Mouse (Mus musculus): ENCODE results near the gene Cd2. TPM values are rescaled to one million over a fixed set of nuclear protein-coding genes. Genes with fewer than 3 reads are reported as not detected.
A peak's percentile ranks its signal among the peaks of the same experiment; 100 is the strongest.

The Cd2 gene
- polyA plus RNA-seq, 1 experiment from 2014 or later = 2.5 TPM

DNA sequence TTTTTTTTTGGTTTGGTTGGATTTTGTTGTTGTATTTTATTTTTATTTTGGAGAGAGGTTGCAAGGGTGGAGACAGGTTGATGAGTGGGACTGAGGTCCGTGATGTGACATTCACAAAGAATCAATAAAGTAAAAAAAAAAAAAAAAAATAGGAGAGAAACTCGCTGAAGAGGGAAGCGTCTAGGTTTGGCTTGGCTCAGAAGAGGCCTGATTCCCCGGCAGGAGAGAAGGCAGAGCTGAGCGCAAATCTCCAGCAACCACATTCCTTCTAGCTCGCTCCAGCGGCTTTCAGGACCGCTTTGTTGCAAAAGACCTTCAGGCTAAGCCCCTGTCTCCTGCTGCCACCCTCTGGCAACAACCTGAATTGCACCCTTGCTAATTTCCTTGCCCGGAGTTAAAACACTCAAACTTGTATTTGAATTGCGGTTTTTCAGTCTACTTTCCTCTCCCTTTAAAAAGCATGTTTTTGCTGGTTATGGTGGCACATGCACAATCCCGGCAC lies 7.7 kb upstream of the Cd2 start:
- Histone ChIP-seq H3K4me1 (ENCODE audit: insufficient read depth) (0 out of 2 replicates have a peak, but pooled peaks cover 4% of the 10 kb centered on the region), H3K4me3 (ENCODE audit: low read depth, low read length) (no peak overlapping the region), H3K9me3 (ENCODE audit: low read length) (no peaks in the 10 kb centered on the region), H3K27ac (ENCODE audit: low read depth) (no peak overlapping the region), H3K9ac (replicated peaks) (no peak overlapping the region), H3K27me3 (ENCODE audit: insufficient read depth, low read length) (no peaks in the 10 kb centered on the region), H3K36me3 (replicated peaks; ENCODE audit: insufficient read depth, low read length) (no peaks in the 10 kb centered on the region), H3K4me2 (ENCODE audit: low read depth, low read length) (no peak overlapping the region)
- ATAC-seq = peak; percentile 30; the same call in 1 of the 2 replicates
- 8% methylated on average over 11 of the region's 11 CpGs for WGBS (ENCODE audit: insufficient replicate concordance)
- DNase-seq = peak; percentile 88
- no peak for TF ChIP-seq EP300 (IDR thresholded peaks at IDR 0.05; ENCODE audit: low read depth)
- TF ChIP-seq CTCF (IDR thresholded peaks at IDR 0.05; ENCODE audit: low read depth) = peak; percentile 98

DNA sequence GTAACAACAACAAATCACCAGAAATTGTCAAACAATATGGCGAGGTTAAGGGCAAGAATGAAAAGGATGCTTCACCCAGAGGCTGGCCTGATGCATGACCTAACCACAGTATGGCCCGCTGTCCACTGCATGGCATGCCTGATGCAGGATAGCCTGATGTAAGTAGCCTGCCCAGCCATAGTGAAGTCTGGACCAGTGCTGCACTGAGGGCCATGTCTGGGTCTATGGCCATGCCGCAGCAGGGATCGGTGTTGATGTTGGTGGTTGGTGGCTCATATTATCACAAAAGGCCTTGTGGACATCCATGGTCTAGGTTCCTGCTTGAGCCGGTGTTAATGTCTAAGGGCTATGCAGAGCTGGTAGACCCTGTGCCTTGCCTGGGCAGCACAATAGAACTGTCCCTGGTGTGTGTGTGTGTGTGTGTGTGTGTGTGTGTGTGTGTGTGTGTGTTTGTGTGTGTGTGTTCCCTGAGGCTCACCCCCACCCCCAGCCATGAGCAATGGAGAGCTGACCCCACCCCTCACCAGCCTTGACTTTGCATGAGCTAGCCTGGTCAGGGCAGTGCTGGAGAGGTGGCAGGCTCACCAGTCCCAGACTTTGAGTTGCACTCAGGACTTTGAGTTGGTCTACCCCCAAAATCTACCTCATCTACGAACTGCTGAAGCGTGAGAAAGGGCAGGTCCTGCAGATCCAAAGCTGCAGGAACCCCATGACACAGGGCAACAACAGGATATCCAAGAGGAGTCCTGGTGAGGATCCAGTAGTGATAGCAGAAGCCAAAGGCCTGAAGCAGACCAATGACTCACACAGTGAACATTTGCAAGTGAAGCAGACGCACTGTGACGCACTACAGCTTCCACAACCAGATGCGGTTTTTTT lies 7.0 kb upstream of the Cd2 start:
- H3K9ac ChIP-seq (replicated peaks) = no peak overlapping the region
- TF ChIP-seq EP300 (IDR thresholded peaks at IDR 0.05; ENCODE audit: low read depth) (no peak), CTCF (IDR thresholded peaks at IDR 0.05; ENCODE audit: low read depth) (no peak)
- DNase-seq (no peak), ATAC-seq (0 out of 2 replicates have a peak, but pooled peaks have one; percentile 34)
- WGBS (ENCODE audit: insufficient replicate concordance) = 79% methylated on average over 10 of the region's 10 CpGs
- no peaks in the 10 kb centered on the region for H3K9me3 ChIP-seq (ENCODE audit: low read length)
- no peak overlapping the region for H3K27ac ChIP-seq (ENCODE audit: low read depth)
- no peak overlapping the region for H3K4me2 ChIP-seq (ENCODE audit: low read depth, low read length)
- no peaks in the 10 kb centered on the region for H3K4me1 ChIP-seq (ENCODE audit: insufficient read depth)
- no peak overlapping the region for H3K4me3 ChIP-seq (ENCODE audit: low read depth, low read length)
- no peaks in the 10 kb centered on the region for H3K36me3 ChIP-seq (replicated peaks; ENCODE audit: insufficient read depth, low read length)
- no peaks in the 10 kb centered on the region for H3K27me3 ChIP-seq (ENCODE audit: insufficient read depth, low read length)

DNA sequence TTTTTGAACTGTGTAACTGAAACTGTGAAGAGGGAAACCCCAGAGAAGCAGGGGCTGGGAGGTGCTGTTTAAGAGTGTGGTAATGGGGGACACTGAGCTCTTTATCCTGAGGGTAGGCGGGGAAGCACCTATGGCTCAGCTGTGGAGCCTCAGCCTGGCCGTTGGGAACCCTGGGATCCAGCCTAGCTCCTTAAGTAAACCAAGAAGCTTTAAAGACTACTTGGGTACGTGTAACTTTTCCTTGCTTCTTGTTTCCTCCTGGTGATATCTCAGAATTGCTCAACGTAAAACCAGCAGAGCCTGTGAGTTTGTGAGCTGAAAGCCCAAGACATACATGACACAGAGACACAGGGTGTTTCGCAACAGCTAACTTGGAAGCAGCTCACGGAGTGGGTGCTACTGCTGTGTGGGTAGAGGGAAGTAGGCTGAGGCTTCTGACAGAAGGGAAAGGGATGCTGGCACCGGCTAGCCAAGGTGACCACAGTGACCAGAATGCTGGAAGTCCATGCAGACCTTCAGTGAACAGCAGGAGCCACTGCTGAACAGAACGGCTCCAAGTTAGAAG lies 5.9 kb upstream of the Cd2 start:
- no peak for ATAC-seq
- WGBS (ENCODE audit: insufficient replicate concordance) = 52% methylated on average over 8 of the region's 8 CpGs
- Histone ChIP-seq H3K4me1 (ENCODE audit: insufficient read depth) (no peaks in the 10 kb centered on the region), H3K4me2 (ENCODE audit: low read depth, low read length) (no peak overlapping the region), H3K36me3 (replicated peaks; ENCODE audit: insufficient read depth, low read length) (no peaks in the 10 kb centered on the region), H3K4me3 (ENCODE audit: low read depth, low read length) (no peak overlapping the region), H3K9ac (replicated peaks) (no peak overlapping the region), H3K27ac (ENCODE audit: low read depth) (no peak overlapping the region), H3K27me3 (ENCODE audit: insufficient read depth, low read length) (no peaks in the 10 kb centered on the region), H3K9me3 (ENCODE audit: low read length) (no peaks in the 10 kb centered on the region)
- TF ChIP-seq CTCF (IDR thresholded peaks at IDR 0.05; ENCODE audit: low read depth) = no peak
- no peak for TF ChIP-seq EP300 (IDR thresholded peaks at IDR 0.05; ENCODE audit: low read depth)
- no peak for DNase-seq

DNA sequence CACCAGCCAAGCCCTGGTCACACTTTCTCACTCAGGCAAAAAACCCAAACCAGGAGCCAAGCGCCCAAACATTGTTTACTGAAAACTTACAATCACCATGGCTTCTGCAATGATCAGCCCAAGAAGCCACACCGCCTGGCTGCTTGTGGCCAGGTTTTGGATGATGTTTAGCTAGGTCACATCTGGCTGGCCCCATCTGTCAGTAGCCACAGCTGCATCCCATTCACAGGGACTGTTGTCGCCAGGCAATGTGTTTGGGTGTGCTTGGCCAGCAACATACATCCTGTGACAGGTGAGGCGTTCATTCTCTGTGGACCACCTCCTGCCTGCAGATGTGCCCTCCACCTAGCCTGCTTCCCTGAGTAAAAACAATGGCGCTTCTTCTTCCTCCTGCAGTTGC lies 4.9 kb upstream of the Cd2 start:
- H3K36me3 ChIP-seq (replicated peaks; ENCODE audit: insufficient read depth, low read length) = no peaks in the 10 kb centered on the region
- ATAC-seq (peak; percentile 37; the same call in 1 of the 2 replicates), DNase-seq (peak; percentile 29)
- no peak overlapping the region for H3K4me3 ChIP-seq (ENCODE audit: low read depth, low read length)
- H3K9me3 ChIP-seq (ENCODE audit: low read length) = no peaks in the 10 kb centered on the region
- H3K4me2 ChIP-seq (ENCODE audit: low read depth, low read length) = no peak overlapping the region
- no peak overlapping the region for H3K9ac ChIP-seq (replicated peaks)
- H3K27ac ChIP-seq (ENCODE audit: low read depth) = no peak overlapping the region
- TF ChIP-seq CTCF (IDR thresholded peaks at IDR 0.05; ENCODE audit: low read depth) (no peak), EP300 (IDR thresholded peaks at IDR 0.05; ENCODE audit: low read depth) (no peak)
- no peaks in the 10 kb centered on the region for H3K4me1 ChIP-seq (ENCODE audit: insufficient read depth)
- H3K27me3 ChIP-seq (ENCODE audit: insufficient read depth, low read length) = no peaks in the 10 kb centered on the region
- 69% methylated on average over 5 of the region's 5 CpGs for WGBS (ENCODE audit: insufficient replicate concordance)

DNA sequence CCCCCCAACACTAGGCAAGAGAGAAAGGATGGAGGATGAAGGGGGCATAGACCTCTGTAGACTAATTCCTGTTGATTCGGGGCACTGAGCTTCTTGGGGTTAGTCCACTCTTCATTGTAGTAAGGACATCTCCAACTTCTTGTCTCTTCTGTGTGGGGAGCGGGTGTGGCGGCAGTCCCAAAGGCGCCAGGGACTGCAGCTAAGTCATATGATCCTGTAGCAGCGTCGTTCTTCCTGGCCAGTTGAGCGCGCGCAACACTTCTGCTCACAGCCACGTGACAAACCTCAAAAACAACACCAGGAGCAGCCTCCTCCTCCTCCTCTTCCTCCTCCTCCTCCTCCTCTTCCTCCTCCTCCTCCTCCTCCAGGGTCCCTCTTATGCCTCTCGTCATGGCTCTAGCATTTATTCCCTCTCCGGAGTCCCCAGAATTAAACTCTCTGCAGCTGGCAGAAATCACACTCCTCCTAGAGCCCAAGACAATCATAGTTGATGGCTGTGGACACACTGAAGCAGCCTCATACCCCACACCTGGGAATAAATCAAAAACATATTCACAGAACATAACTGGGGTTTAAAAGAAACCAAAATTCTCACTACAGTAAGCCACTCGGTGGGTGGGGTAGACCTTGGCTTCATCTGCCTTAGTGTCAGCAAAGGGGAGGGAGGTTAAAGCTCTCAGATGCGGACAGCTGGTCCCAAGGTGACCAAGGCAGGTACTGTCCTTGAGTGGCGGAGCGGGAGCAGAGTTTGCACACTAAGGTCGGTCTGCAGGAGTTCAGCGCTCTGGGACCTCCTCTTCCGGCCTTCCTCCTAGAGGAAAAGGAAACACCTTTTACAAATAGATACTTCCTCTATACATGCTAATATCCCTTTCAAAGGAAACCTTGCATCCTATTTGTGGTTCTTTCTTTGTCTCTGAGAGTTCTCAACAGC lies 3.1 kb upstream of the Cd2 start:
- no peaks in the 10 kb centered on the region for H3K27me3 ChIP-seq (ENCODE audit: insufficient read depth, low read length)
- DNase-seq (no peak), ATAC-seq (no peak)
- H3K4me3 ChIP-seq (ENCODE audit: low read depth, low read length) = no peak overlapping the region
- TF ChIP-seq EP300 (IDR thresholded peaks at IDR 0.05; ENCODE audit: low read depth) = no peak
- TF ChIP-seq CTCF (IDR thresholded peaks at IDR 0.05; ENCODE audit: low read depth) = no peak
- no peaks in the 10 kb centered on the region for H3K36me3 ChIP-seq (replicated peaks; ENCODE audit: insufficient read depth, low read length)
- H3K9me3 ChIP-seq (ENCODE audit: low read length) = no peaks in the 10 kb centered on the region
- H3K9ac ChIP-seq (replicated peaks) = no peak overlapping the region
- H3K27ac ChIP-seq (ENCODE audit: low read depth) = no peak overlapping the region
- H3K4me1 ChIP-seq (ENCODE audit: insufficient read depth) = no peaks in the 10 kb centered on the region
- WGBS (ENCODE audit: insufficient replicate concordance) = 51% methylated on average over 19 of the region's 19 CpGs
- no peak overlapping the region for H3K4me2 ChIP-seq (ENCODE audit: low read depth, low read length)

Data from liver, postnatal 0 days (tissue).